Mouse (Mus musculus) CH12.LX (cell line): Measurements from ENCODE around the gene Ilf3. TPM values are rescaled to one million over a fixed set of nuclear protein-coding genes. Genes with fewer than 3 reads are reported as not detected.

ENCODE experiments used
- DNase-seq: peaks from one replicate; pipeline ENCODE4 v3.0.0-alpha.2; 2013; ENCODE audit errors: extremely low read depth
- H3K27ac ChIP-seq: 2 replicates; pipeline ENCODE4 v1.5.1; 2012; ENCODE audit warnings: low read depth, mild to moderate bottlenecking, control low read depth, moderate library complexity; ENCODE audit not compliant: insufficient read depth
- H3K27me3 ChIP-seq: replicated peaks from 2 replicates; pipeline ENCODE3; 2012; ENCODE audit warnings: inconsistent platforms
- H3K36me3 ChIP-seq, 2 experiments: replicated peaks in 1 of 2; 2 replicates each; pipeline versions ENCODE3 to v1.6.1; 2012; ENCODE audit warnings: inconsistent platforms in 1 of 2, low read length in 1 of 2, mild to moderate bottlenecking in 1 of 2, mixed read lengths in 1 of 2, moderate library complexity in 1 of 2; ENCODE audit not compliant: control insufficient read depth in 1 of 2, insufficient read depth in 1 of 2
- H3K4me1 ChIP-seq, 2 experiments: 2 replicates each; pipeline ENCODE4 v1.6.1; 2012; ENCODE audit warnings: inconsistent platforms in 1 of 2, moderate library complexity in 1 of 2; ENCODE audit not compliant: insufficient read depth in 2 of 2, control insufficient read depth in 1 of 2
- H3K4me2 ChIP-seq: 2 replicates; pipeline ENCODE4 v1.6.1; 2012; ENCODE audit warnings: low read depth, mild to moderate bottlenecking, control low read depth; ENCODE audit not compliant: poor library complexity, insufficient read depth, severe bottlenecking
- H3K4me3 ChIP-seq, 3 experiments: fragments of 150-350 bp in 1 of 3; sonication (generic) in 1 of 3; replicated peaks in 1 of 3; 2 replicates each; pipeline versions ENCODE3 to v1.5.1; 2011 to 2012; ENCODE audit warnings: low read depth in 2 of 3, low read length in 2 of 3, mild to moderate bottlenecking in 2 of 3, moderate library complexity in 2 of 3, control low read depth in 1 of 3, improper control_type of control experiment in 1 of 3, inconsistent platforms in 1 of 3, mixed read lengths in 1 of 3; ENCODE audit not compliant: poor library complexity in 1 of 3
- H3K79me2 ChIP-seq: replicated peaks from 2 replicates; pipeline ENCODE4 v1.6.1; 2012; ENCODE audit warnings: mild to moderate bottlenecking, moderate library complexity; ENCODE audit not compliant: control insufficient read depth, poor library complexity, insufficient read depth, severe bottlenecking; ENCODE audit errors: extremely low read depth
- H3K9ac ChIP-seq: 2 replicates; pipeline ENCODE4 v1.6.1; 2012; ENCODE audit warnings: low read depth, mild to moderate bottlenecking, control low read depth, moderate library complexity; ENCODE audit not compliant: insufficient read depth
- H3K9me3 ChIP-seq: replicated peaks from 2 replicates; pipeline ENCODE3; 2012; ENCODE audit warnings: low read length, inconsistent platforms, mixed read lengths
- CHD2 ChIP-seq: IDR thresholded peaks from 2 replicates; pipeline ENCODE4 v1.6.1; 2011; ENCODE audit warnings: low read length, improper control_type of control experiment
- E2F4 ChIP-seq: IDR thresholded peaks from 2 replicates; pipeline ENCODE4 v1.6.1; 2011; ENCODE audit warnings: low read depth, low read length, improper control_type of control experiment; ENCODE audit not compliant: insufficient replicate concordance
- ELF1 ChIP-seq: IDR thresholded peaks from 2 replicates; pipeline ENCODE4 v1.6.1; 2014; ENCODE audit warnings: low read depth, mild to moderate bottlenecking, inconsistent platforms, low read length, improper control_type of control experiment
- GABPA ChIP-seq: IDR thresholded peaks from 2 replicates; pipeline ENCODE4 v1.6.1; 2012; ENCODE audit warnings: low read depth, low read length, improper control_type of control experiment, inconsistent platforms; ENCODE audit not compliant: insufficient replicate concordance
- JUN ChIP-seq: IDR thresholded peaks from 2 replicates; pipeline ENCODE4 v1.6.1; 2011; ENCODE audit warnings: low read depth, mild to moderate bottlenecking, low read length, improper control_type of control experiment, moderate library complexity; ENCODE audit not compliant: insufficient read depth
- JUND ChIP-seq: conservative IDR thresholded peaks from 2 replicates; pipeline ENCODE4 v1.6.1; 2011; ENCODE audit warnings: low read depth, low read length, improper control_type of control experiment
- MAFK ChIP-seq: IDR thresholded peaks from 2 replicates; pipeline ENCODE4 v1.6.1; 2011; ENCODE audit warnings: low read length, improper control_type of control experiment; ENCODE audit not compliant: insufficient replicate concordance
- MAX ChIP-seq: IDR thresholded peaks from 2 replicates; pipeline ENCODE4 v1.6.1; 2011; ENCODE audit warnings: low read length, improper control_type of control experiment
- MAZ ChIP-seq: IDR thresholded peaks from 2 replicates; pipeline ENCODE4 v1.6.1; 2012; ENCODE audit warnings: low read depth, mild to moderate bottlenecking, inconsistent platforms, low read length, improper control_type of control experiment, moderate library complexity
- MEF2A ChIP-seq: IDR thresholded peaks from 2 replicates; pipeline ENCODE4 v1.6.1; 2014; ENCODE audit warnings: low read depth, mild to moderate bottlenecking, inconsistent platforms, low read length, improper control_type of control experiment, borderline replicate concordance
- NRF1 ChIP-seq: IDR thresholded peaks from 2 replicates; pipeline ENCODE4 v1.6.1; 2014; ENCODE audit warnings: low read depth, mild to moderate bottlenecking, inconsistent platforms, low read length, improper control_type of control experiment, moderate library complexity
- PAX5 ChIP-seq: IDR thresholded peaks from 2 replicates; pipeline ENCODE4 v1.6.1; 2012; ENCODE audit warnings: low read length, inconsistent platforms, mixed read lengths
- POLR2A ChIP-seq: IDR thresholded peaks from 2 replicates; pipeline ENCODE4 v1.6.1; 2011; ENCODE audit warnings: low read depth, mild to moderate bottlenecking, improper control_type of control experiment, low read length
- POLR2AphosphoS2 ChIP-seq: IDR thresholded peaks from 2 replicates; pipeline ENCODE4 v1.6.1; 2011; ENCODE audit warnings: low read depth, low read length, improper control_type of control experiment
- RAD21 ChIP-seq: IDR thresholded peaks from 2 replicates; pipeline ENCODE4 v1.6.1; 2011; ENCODE audit warnings: low read depth, mild to moderate bottlenecking, low read length, improper control_type of control experiment, moderate library complexity
- RCOR1 ChIP-seq: conservative IDR thresholded peaks from 2 replicates; pipeline ENCODE4 v1.6.1; 2012; ENCODE audit warnings: low read depth, mild to moderate bottlenecking, inconsistent platforms, low read length, improper control_type of control experiment
- SIN3A ChIP-seq: IDR thresholded peaks from 2 replicates; pipeline ENCODE4 v1.6.1; 2012; ENCODE audit warnings: low read length, improper control_type of control experiment, inconsistent platforms
- TCF12 ChIP-seq: IDR thresholded peaks from 2 replicates; pipeline ENCODE4 v1.6.1; 2014; ENCODE audit warnings: low read depth, mild to moderate bottlenecking, inconsistent platforms, low read length, improper control_type of control experiment
- USF1 ChIP-seq: IDR thresholded peaks from 2 replicates; pipeline ENCODE4 v1.6.1; 2014; ENCODE audit warnings: low read depth, mild to moderate bottlenecking, inconsistent platforms, low read length, improper control_type of control experiment
- ZNF384 ChIP-seq: IDR thresholded peaks from 2 replicates; pipeline ENCODE4 v1.6.1; 2012; ENCODE audit warnings: low read depth, low read length, improper control_type of control experiment, inconsistent platforms
- dilution Hi-C: fragments of 300-500 bp; cut with MboI; formaldehyde crosslinking; loops from 2 replicates; pipeline ENCODE4 v1.14.3; 2020; ENCODE audit warnings: low sequenced_read_pairs; ENCODE audit not compliant: extremely low pct_unique_long_range_greater_than_20kb, extremely low pct_ligation_motif_present
- in situ Hi-C: fragments of 300-500 bp; cut with MboI; formaldehyde crosslinking; loops from 3 replicates; pipeline ENCODE4 v1.14.3; 2019; ENCODE audit warnings: low sequenced_read_pairs, low pct_ligation_motif_present, low pct_unique_long_range_greater_than_20kb, mixed read lengths
- polyA plus RNA-seq: library from polyadenylated mRNA; unstranded; fragments of >175 nt; gene quantifications from 2 replicates; pipeline ENCODE4 v1.2.1, GENCODE M21; 2012; ENCODE audit warnings: low read depth; ENCODE audit not compliant: insufficient read length
- total RNA-seq, 2 experiments: library from RNA; depleted of rRNA; stranded (reverse); fragments of 300-350 nt in 1 of 2; fragments of >200 nt in 1 of 2; gene quantifications; 2 replicates each; pipeline ENCODE4 v1.2.3; 2012 to 2014

Ilf3 gene
- total and polyA plus RNA-seq, 3 experiments, result 72.8 to 128 (median 77.3) TPM

DNA sequence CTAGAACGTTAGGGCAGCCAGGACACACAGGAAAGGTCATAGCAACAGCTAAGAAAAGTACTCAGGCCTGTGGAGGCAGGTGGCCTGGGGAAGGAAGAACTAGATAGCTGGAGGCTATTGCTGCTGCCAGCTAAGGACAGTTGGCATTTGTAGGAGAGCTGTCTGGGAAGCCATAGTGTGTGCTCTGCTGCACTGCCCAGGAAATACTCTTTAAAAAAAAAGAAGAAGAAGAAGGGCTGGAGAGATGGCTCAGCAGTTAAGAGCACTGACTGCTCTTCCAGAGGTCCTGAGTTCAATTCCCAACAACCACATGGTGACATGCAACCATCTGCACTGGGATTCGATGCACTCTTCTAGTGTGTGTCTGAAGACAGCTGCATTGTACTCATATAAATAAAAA lies 85.8 kb downstream of the Ilf3 start:
- H3K27me3 ChIP-seq, result no peaks in the 10 kb centered on the region
- H3K9me3 ChIP-seq, result no peaks in the 10 kb centered on the region
- in situ Hi-C loops (no loop called here), dilution Hi-C loops (no loop called here)
- H3K79me2 ChIP-seq, result no peaks in the 10 kb centered on the region
- no peak overlapping the region for H3K4me2 ChIP-seq
- no peak overlapping the region for H3K9ac ChIP-seq
- no peak for TF ChIP-seq CHD2
- no peak for TF ChIP-seq TCF12
- TF ChIP-seq POLR2AphosphoS2, result no peak
- no peak for TF ChIP-seq PAX5
- TF ChIP-seq SIN3A, result no peak
- no peak for TF ChIP-seq JUN
- no peak for TF ChIP-seq MAZ
- H3K4me1 ChIP-seq, result peaks cover 6 to 70% of the 10 kb centered on the region in 2 experiments; a peak in 3 of 4 replicates
- no peak for DNase-seq
- no peak overlapping the region for H3K4me3 ChIP-seq
- peak overlapping the region; percentile 4; the same call in 1 of the 2 replicates for H3K27ac ChIP-seq
- peaks cover 13 to 60% of the 10 kb centered on the region in 2 experiments for H3K36me3 ChIP-seq

DNA sequence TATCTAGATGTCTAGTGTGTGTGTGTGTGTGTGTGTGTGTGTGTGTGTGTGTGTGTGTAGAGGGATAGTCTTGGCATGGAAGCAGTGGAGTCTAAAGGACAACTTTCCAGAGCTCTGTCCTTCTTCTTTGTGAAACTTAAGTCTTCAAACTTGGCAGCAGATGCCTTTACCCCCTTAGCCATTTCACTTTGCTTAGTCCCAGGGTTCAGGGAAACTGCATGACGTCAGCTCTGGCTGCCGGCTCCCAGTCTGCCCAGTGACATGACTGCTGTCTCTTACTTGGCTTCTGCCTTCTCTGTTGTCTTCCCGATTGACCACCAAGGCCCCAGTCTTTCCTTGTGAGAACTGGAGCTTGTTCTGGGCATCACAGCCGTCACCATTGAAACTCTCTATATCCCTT lies 86.9 kb downstream of the Ilf3 start:
- Histone ChIP-seq H3K36me3 (peaks cover 17 to 61% of the 10 kb centered on the region in 2 experiments), H3K4me2 (no peak overlapping the region), H3K4me1 (peaks cover 6 to 61% of the 10 kb centered on the region in 2 experiments; a peak in 3 of 4 replicates), H3K9me3 (no peaks in the 10 kb centered on the region), H3K79me2 (no peaks in the 10 kb centered on the region), H3K27me3 (no peaks in the 10 kb centered on the region), H3K4me3 (no peak overlapping the region), H3K9ac (no peak overlapping the region), H3K27ac (no peak overlapping the region)
- DNase-seq, result no peak
- dilution Hi-C loops, result no loop called here
- in situ Hi-C loops, result no loop called here
- no peak for TF ChIP-seq RCOR1
- no peak for TF ChIP-seq MEF2A
- no peak for TF ChIP-seq CHD2
- no peak for TF ChIP-seq JUN
- no peak for TF ChIP-seq SIN3A
- TF ChIP-seq RAD21, result no peak
- no peak for TF ChIP-seq NRF1
- TF ChIP-seq USF1, result no peak
- TF ChIP-seq ELF1, result no peak
- TF ChIP-seq GABPA, result no peak
- no peak for TF ChIP-seq ZNF384
- TF ChIP-seq POLR2A, result no peak
- no peak for TF ChIP-seq E2F4
- TF ChIP-seq JUND, result no peak
- no peak for TF ChIP-seq MAFK
- no peak for TF ChIP-seq MAX

Other genes starting within 250 kb of the Ilf3 start
- 64.3 and 80.0 TPM in 2 replicates for gene Tyk2, start 236.6 kb upstream of the Ilf3 start, total RNA-seq (2012; rRNA removed)
- 39.0 and 40.6 TPM in 2 replicates for gene Tyk2, start 236.6 kb upstream of the Ilf3 start, total RNA-seq (2014; rRNA removed)
- 45.1 and 49.6 TPM in 2 replicates for gene Tyk2, start 236.6 kb upstream of the Ilf3 start, polyA plus RNA-seq
- gene Cdc37, start 217.9 kb upstream of the Ilf3 start, total RNA-seq (2012; rRNA removed), result 227 and 230 TPM in 2 replicates
- gene Cdc37, start 217.9 kb upstream of the Ilf3 start, total RNA-seq (2014; rRNA removed), result 84.1 and 87.2 TPM in 2 replicates
- 447 and 532 TPM in 2 replicates for gene Cdc37, start 217.9 kb upstream of the Ilf3 start, polyA plus RNA-seq
- gene Pde4a, start 202.2 kb upstream of the Ilf3 start, total RNA-seq (2012; rRNA removed), result 4.1 and 4.8 TPM in 2 replicates
- gene Pde4a, start 202.2 kb upstream of the Ilf3 start, total RNA-seq (2014; rRNA removed), result 1.2 and 1.7 TPM in 2 replicates
- gene Pde4a, start 202.2 kb upstream of the Ilf3 start, polyA plus RNA-seq, result 7.2 and 7.6 TPM in 2 replicates
- gene Keap1, start 128.5 kb upstream of the Ilf3 start, total RNA-seq (2012; rRNA removed), result 41.7 and 42.8 TPM in 2 replicates
- gene Keap1, start 128.5 kb upstream of the Ilf3 start, total RNA-seq (2014; rRNA removed), result 16.2 and 18.4 TPM in 2 replicates
- gene Keap1, start 128.5 kb upstream of the Ilf3 start, polyA plus RNA-seq, result 30.0 and 31.2 TPM in 2 replicates
- not detected in 2 replicates for gene S1pr5, start 119.4 kb upstream of the Ilf3 start, total RNA-seq (2012; rRNA removed)
- not detected in 2 replicates for gene S1pr5, start 119.4 kb upstream of the Ilf3 start, total RNA-seq (2014; rRNA removed)
- gene S1pr5, start 119.4 kb upstream of the Ilf3 start, polyA plus RNA-seq, result not detected in 2 replicates
- 13.5 and 14.3 TPM in 2 replicates for gene Atg4d, start 102.6 kb upstream of the Ilf3 start, total RNA-seq (2012; rRNA removed)
- gene Atg4d, start 102.6 kb upstream of the Ilf3 start, total RNA-seq (2014; rRNA removed), result 10.3 and 10.9 TPM in 2 replicates
- gene Atg4d, start 102.6 kb upstream of the Ilf3 start, polyA plus RNA-seq, result 7.7 and 9.4 TPM in 2 replicates
- gene Kri1, start 79.9 kb upstream of the Ilf3 start, total RNA-seq (2012; rRNA removed), result 55.5 and 62.6 TPM in 2 replicates
- gene Kri1, start 79.9 kb upstream of the Ilf3 start, total RNA-seq (2014; rRNA removed), result 28.8 and 29.0 TPM in 2 replicates
- gene Kri1, start 79.9 kb upstream of the Ilf3 start, polyA plus RNA-seq, result 57.1 and 64.9 TPM in 2 replicates
- gene Cdkn2d, start 76.5 kb upstream of the Ilf3 start, total RNA-seq (2012; rRNA removed), result 9.7 and 12.6 TPM in 2 replicates
- 7.1 and 7.3 TPM in 2 replicates for gene Cdkn2d, start 76.5 kb upstream of the Ilf3 start, total RNA-seq (2014; rRNA removed)
- gene Cdkn2d, start 76.5 kb upstream of the Ilf3 start, polyA plus RNA-seq, result 2.2 and 2.9 TPM in 2 replicates
- 1.4 and 2.6 TPM in 2 replicates for gene Ap1m2, start 55.5 kb upstream of the Ilf3 start, total RNA-seq (2012; rRNA removed)
- 0.51 TPM in 2 replicates for gene Ap1m2, start 55.5 kb upstream of the Ilf3 start, total RNA-seq (2014; rRNA removed)
- gene Ap1m2, start 55.5 kb upstream of the Ilf3 start, polyA plus RNA-seq, result 0.29 and 0.51 TPM in 2 replicates
- gene Slc44a2, start 47.2 kb upstream of the Ilf3 start, total RNA-seq (2012; rRNA removed), result 27.4 and 36.5 TPM in 2 replicates
- 22.1 and 26.1 TPM in 2 replicates for gene Slc44a2, start 47.2 kb upstream of the Ilf3 start, total RNA-seq (2014; rRNA removed)
- gene Slc44a2, start 47.2 kb upstream of the Ilf3 start, polyA plus RNA-seq, result 52.5 and 62.9 TPM in 2 replicates
- 57.8 and 60.5 TPM in 2 replicates for gene Qtrt1, start 44.0 kb downstream of the Ilf3 start, total RNA-seq (2012; rRNA removed)
- 43.1 and 48.1 TPM in 2 replicates for gene Qtrt1, start 44.0 kb downstream of the Ilf3 start, total RNA-seq (2014; rRNA removed)
- 52.4 and 56.8 TPM in 2 replicates for gene Qtrt1, start 44.0 kb downstream of the Ilf3 start, polyA plus RNA-seq
- 51.7 and 55.4 TPM in 2 replicates for gene Dnm2, start 57.0 kb downstream of the Ilf3 start, total RNA-seq (2012; rRNA removed)
- gene Dnm2, start 57.0 kb downstream of the Ilf3 start, total RNA-seq (2014; rRNA removed), result 36.4 and 37.0 TPM in 2 replicates
- gene Dnm2, start 57.0 kb downstream of the Ilf3 start, polyA plus RNA-seq, result 64.3 and 66.0 TPM in 2 replicates
- 28.4 and 28.8 TPM in 2 replicates for gene Tmed1, start 142.4 kb downstream of the Ilf3 start, total RNA-seq (2012; rRNA removed)
- 21.7 and 25.5 TPM in 2 replicates for gene Tmed1, start 142.4 kb downstream of the Ilf3 start, total RNA-seq (2014; rRNA removed)
- gene Tmed1, start 142.4 kb downstream of the Ilf3 start, polyA plus RNA-seq, result 17.1 and 19.8 TPM in 2 replicates
- 0.46 and 0.89 TPM in 2 replicates for gene AB124611, start 158.3 kb downstream of the Ilf3 start, total RNA-seq (2012; rRNA removed)
- gene AB124611, start 158.3 kb downstream of the Ilf3 start, total RNA-seq (2014; rRNA removed), result 1.5 TPM in 2 replicates
- 2.1 and 2.3 TPM in 2 replicates for gene AB124611, start 158.3 kb downstream of the Ilf3 start, polyA plus RNA-seq
- 42.2 and 46.7 TPM in 2 replicates for gene Carm1, start 179.0 kb downstream of the Ilf3 start, total RNA-seq (2012; rRNA removed)
- 19.1 and 21.5 TPM in 2 replicates for gene Carm1, start 179.0 kb downstream of the Ilf3 start, total RNA-seq (2014; rRNA removed)
- 98.5 and 111 TPM in 2 replicates for gene Carm1, start 179.0 kb downstream of the Ilf3 start, polyA plus RNA-seq
- 12.0 and 16.0 TPM in 2 replicates for gene Timm29, start 224.9 kb downstream of the Ilf3 start, total RNA-seq (2012; rRNA removed)
- 19.1 and 19.5 TPM in 2 replicates for gene Timm29, start 224.9 kb downstream of the Ilf3 start, total RNA-seq (2014; rRNA removed)
- 29.6 and 34.6 TPM in 2 replicates for gene Timm29, start 224.9 kb downstream of the Ilf3 start, polyA plus RNA-seq
- gene Yipf2, start 225.0 kb downstream of the Ilf3 start, total RNA-seq (2012; rRNA removed), result 13.6 and 17.5 TPM in 2 replicates
- gene Yipf2, start 225.0 kb downstream of the Ilf3 start, total RNA-seq (2014; rRNA removed), result 13.1 and 16.6 TPM in 2 replicates
- gene Yipf2, start 225.0 kb downstream of the Ilf3 start, polyA plus RNA-seq, result 17.0 and 21.2 TPM in 2 replicates
- 74.3 and 78.9 TPM in 2 replicates for gene Smarca4, start 248.3 kb downstream of the Ilf3 start, total RNA-seq (2012; rRNA removed)
- gene Smarca4, start 248.3 kb downstream of the Ilf3 start, total RNA-seq (2014; rRNA removed), result 30.7 and 33.8 TPM in 2 replicates
- 76.1 and 86.2 TPM in 2 replicates for gene Smarca4, start 248.3 kb downstream of the Ilf3 start, polyA plus RNA-seq